Mouse (Mus musculus): ENCODE results near the gene Btbd2. TPM values are rescaled to one million over a fixed set of nuclear protein-coding genes. Genes with fewer than 3 reads are reported as not detected.

The Btbd2 gene
- total and polyA plus RNA-seq, 2 experiments from 2014 or later = 36.7 to 92.2 TPM

- WGBS = 24% methylated on average over 7 of the region's 7 CpGs
- peak overlapping the region; percentile 83 for H3K27ac ChIP-seq (ENCODE audit: low read depth)
- H3K9ac ChIP-seq (replicated peaks; ENCODE audit: low read depth, low read length) = peak overlapping the region; percentile 51
- H3K4me3 ChIP-seq (ENCODE audit: low read depth, low read length) = peak overlapping the region; percentile 81
- peaks cover 22% of the 10 kb centered on the region for H3K36me3 ChIP-seq (replicated peaks; ENCODE audit: control insufficient read depth, insufficient read depth, low read length)
- ATAC-seq (ENCODE audit: insufficient read depth, low read depth) = no peak
- no peak for DNase-seq (ENCODE audit: low spot score)
- H3K27me3 ChIP-seq (ENCODE audit: control insufficient read depth, insufficient read depth, low read length) = no peaks in the 10 kb centered on the region
- TF ChIP-seq EP300 (IDR thresholded peaks at IDR 0.05; ENCODE audit: low read depth) (no peak), CTCF (IDR thresholded peaks at IDR 0.05; ENCODE audit: low read depth) (no peak)
- peak overlapping the region; percentile 81 for H3K4me2 ChIP-seq (ENCODE audit: low read depth, low read length)
- H3K4me1 ChIP-seq (ENCODE audit: control insufficient read depth, insufficient read depth) = peaks cover 10% of the 10 kb centered on the region
- H3K9me3 ChIP-seq (replicated peaks; ENCODE audit: control insufficient read depth, low read length) = no peaks in the 10 kb centered on the region
These were observed 53.5 kb downstream of the Btbd2 start for GRCm38 (mm10) chr10:80603364-80603763.

DNA sequence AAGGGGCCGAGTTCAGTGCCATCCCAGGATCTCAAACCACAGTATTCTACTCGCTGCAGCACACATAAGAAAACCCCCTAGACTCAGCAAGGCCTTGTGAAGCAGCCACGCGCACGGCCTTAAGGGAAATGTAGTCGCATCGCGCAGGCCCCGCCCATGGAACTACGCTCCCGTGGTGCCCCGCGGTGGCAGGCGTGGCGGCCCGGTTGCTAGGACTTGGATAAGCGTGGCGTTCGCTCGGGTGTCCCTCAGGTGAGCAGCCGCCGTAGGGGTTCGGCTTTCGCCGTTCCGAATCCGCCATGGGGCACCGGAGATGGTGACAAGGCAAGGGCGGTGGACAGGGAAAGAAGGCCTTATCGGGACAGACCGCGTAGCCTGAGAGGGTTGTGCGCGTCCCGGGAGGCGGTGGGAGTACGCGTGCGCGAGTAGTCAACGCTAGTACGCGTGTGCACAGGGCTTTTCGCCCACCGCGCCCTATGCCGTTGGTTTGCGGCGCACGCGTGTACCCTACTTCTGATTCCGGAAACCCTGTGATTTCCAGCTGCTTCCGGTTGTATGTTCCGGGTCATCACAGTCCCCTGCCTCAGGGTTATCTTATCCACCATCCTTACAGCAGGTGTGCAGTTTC, 54.1 kb downstream of the Btbd2 start, which contains the start of the genes Scamp4 and Adat3:
Gene Scamp4 (plus strand): TSS at position 175 of the 628 bp plus-strand sequence.
Gene Adat3 (plus strand): TSS at position 183 of the 628 bp plus-strand sequence.
- Histone ChIP-seq H3K4me3 (ENCODE audit: low read depth, low read length) (peak within 1 kb of the TSS; percentile 81), H3K9me3 (replicated peaks; ENCODE audit: control insufficient read depth, low read length) (no peaks in the 10 kb centered on the region), H3K4me2 (ENCODE audit: low read depth, low read length) (peak within 1 kb of the TSS; percentile 81), H3K9ac (replicated peaks; ENCODE audit: low read depth, low read length) (peak within 1 kb of the TSS; percentile 51), H3K36me3 (replicated peaks; ENCODE audit: control insufficient read depth, insufficient read depth, low read length) (peaks cover 16% of the 10 kb centered on the region), H3K27me3 (ENCODE audit: control insufficient read depth, insufficient read depth, low read length) (no peaks in the 10 kb centered on the region), H3K27ac (ENCODE audit: low read depth) (peak within 1 kb of the TSS; percentile 83), H3K4me1 (ENCODE audit: control insufficient read depth, insufficient read depth) (peaks cover 10% of the 10 kb centered on the region)
- DNase-seq (ENCODE audit: low spot score) (peak; percentile 93), ATAC-seq (ENCODE audit: insufficient read depth, low read depth) (peak; percentile 96)
- TF ChIP-seq EP300 (IDR thresholded peaks at IDR 0.05; ENCODE audit: low read depth) (peak; percentile 77), CTCF (IDR thresholded peaks at IDR 0.05; ENCODE audit: low read depth) (no peak)
- WGBS = under 1% methylated on average over 54 of the region's 54 CpGs

GRCm38 (mm10) chr10:80596318-80596717, 60.6 kb downstream of the Btbd2 start:
- ATAC-seq (ENCODE audit: insufficient read depth, low read depth) (no peak), DNase-seq (ENCODE audit: low spot score) (no peak)
- Histone ChIP-seq H3K36me3 (replicated peaks; ENCODE audit: control insufficient read depth, insufficient read depth, low read length) (no peaks in the 10 kb centered on the region), H3K4me3 (ENCODE audit: low read depth, low read length) (no peak overlapping the region), H3K27ac (ENCODE audit: low read depth) (no peak overlapping the region), H3K27me3 (ENCODE audit: control insufficient read depth, insufficient read depth, low read length) (no peaks in the 10 kb centered on the region), H3K9ac (replicated peaks; ENCODE audit: low read depth, low read length) (no peak overlapping the region), H3K4me1 (ENCODE audit: control insufficient read depth, insufficient read depth) (no peaks in the 10 kb centered on the region), H3K4me2 (ENCODE audit: low read depth, low read length) (no peak overlapping the region), H3K9me3 (replicated peaks; ENCODE audit: control insufficient read depth, low read length) (no peaks in the 10 kb centered on the region)
- 40% methylated on average over 4 of the region's 4 CpGs for WGBS
- TF ChIP-seq EP300 (IDR thresholded peaks at IDR 0.05; ENCODE audit: low read depth) (no peak), CTCF (IDR thresholded peaks at IDR 0.05; ENCODE audit: low read depth) (no peak)

Small RNA genes lying within 50 kb of the gene (microRNA-seq; reads per million reads assigned to microRNA genes)
- gene Mir6912 = not detected

Other genes starting within 250 kb of the Btbd2 start
- 77.8 and 91.4 TPM in 2 replicates for gene Tcf3, start 223.4 kb downstream of the Btbd2 start, total RNA-seq (2014; rRNA removed; ENCODE audit: low replicate concordance)
- 20.1 and 20.6 TPM in 2 replicates for gene Tcf3, start 223.4 kb downstream of the Btbd2 start, polyA plus RNA-seq (2015; fragmentation: Nextera tagmentation; extraction: Ambion mirVana)
- not detected in 2 replicates for gene Onecut3, start 162.2 kb downstream of the Btbd2 start, total RNA-seq (2014; rRNA removed; ENCODE audit: low replicate concordance)
- not detected in 2 replicates for gene Onecut3, start 162.2 kb downstream of the Btbd2 start, polyA plus RNA-seq (2015; fragmentation: Nextera tagmentation; extraction: Ambion mirVana)
- not detected in 2 replicates for gene Atp8b3, start 117.9 kb downstream of the Btbd2 start, total RNA-seq (2014; rRNA removed; ENCODE audit: low replicate concordance)
- gene Atp8b3, start 117.9 kb downstream of the Btbd2 start, polyA plus RNA-seq (2015; fragmentation: Nextera tagmentation; extraction: Ambion mirVana) = not detected in 2 replicates
- 13.1 and 17.6 TPM in 2 replicates for gene Rexo1, start 95.5 kb downstream of the Btbd2 start, total RNA-seq (2014; rRNA removed; ENCODE audit: low replicate concordance)
- 7.6 TPM in 2 replicates for gene Rexo1, start 95.5 kb downstream of the Btbd2 start, polyA plus RNA-seq (2015; fragmentation: Nextera tagmentation; extraction: Ambion mirVana)
- 9.3 TPM in 2 replicates for gene Klf16, start 79.8 kb downstream of the Btbd2 start, total RNA-seq (2014; rRNA removed; ENCODE audit: low replicate concordance)
- 3.1 and 3.5 TPM in 2 replicates for gene Klf16, start 79.8 kb downstream of the Btbd2 start, polyA plus RNA-seq (2015; fragmentation: Nextera tagmentation; extraction: Ambion mirVana)
- gene Abhd17a, start 66.7 kb downstream of the Btbd2 start, total RNA-seq (2014; rRNA removed; ENCODE audit: low replicate concordance) = 194 and 462 TPM in 2 replicates
- gene Abhd17a, start 66.7 kb downstream of the Btbd2 start, polyA plus RNA-seq (2015; fragmentation: Nextera tagmentation; extraction: Ambion mirVana) = 88.2 and 88.6 TPM in 2 replicates
- 25.8 and 44.5 TPM in 2 replicates for gene Scamp4, start 54.2 kb downstream of the Btbd2 start, total RNA-seq (2014; rRNA removed; ENCODE audit: low replicate concordance)
- 39.2 and 39.8 TPM in 2 replicates for gene Scamp4, start 54.2 kb downstream of the Btbd2 start, polyA plus RNA-seq (2015; fragmentation: Nextera tagmentation; extraction: Ambion mirVana)
- gene Adat3, start 54.2 kb downstream of the Btbd2 start, total RNA-seq (2014; rRNA removed; ENCODE audit: low replicate concordance) = 1.6 and 4.5 TPM in 2 replicates
- gene Adat3, start 54.2 kb downstream of the Btbd2 start, polyA plus RNA-seq (2015; fragmentation: Nextera tagmentation; extraction: Ambion mirVana) = 1.8 and 2.7 TPM in 2 replicates
- 0.23 and 1.3 TPM in 2 replicates for gene Gm49322, start 51.0 kb downstream of the Btbd2 start, total RNA-seq (2014; rRNA removed; ENCODE audit: low replicate concordance)
- gene Gm49322, start 51.0 kb downstream of the Btbd2 start, polyA plus RNA-seq (2015; fragmentation: Nextera tagmentation; extraction: Ambion mirVana) = 0.33 and 0.38 TPM in 2 replicates
- gene Csnk1g2, start 34.2 kb downstream of the Btbd2 start, total RNA-seq (2014; rRNA removed; ENCODE audit: low replicate concordance) = 141 and 149 TPM in 2 replicates
- gene Csnk1g2, start 34.2 kb downstream of the Btbd2 start, polyA plus RNA-seq (2015; fragmentation: Nextera tagmentation; extraction: Ambion mirVana) = 69.1 and 75.6 TPM in 2 replicates
- gene Mknk2, start 21.0 kb upstream of the Btbd2 start, total RNA-seq (2014; rRNA removed; ENCODE audit: low replicate concordance) = 150 and 174 TPM in 2 replicates
- 76.9 and 78.3 TPM in 2 replicates for gene Mknk2, start 21.0 kb upstream of the Btbd2 start, polyA plus RNA-seq (2015; fragmentation: Nextera tagmentation; extraction: Ambion mirVana)
- 15.0 and 15.6 TPM in 2 replicates for gene Mob3a, start 44.9 kb upstream of the Btbd2 start, total RNA-seq (2014; rRNA removed; ENCODE audit: low replicate concordance)
- gene Mob3a, start 44.9 kb upstream of the Btbd2 start, polyA plus RNA-seq (2015; fragmentation: Nextera tagmentation; extraction: Ambion mirVana) = 10.8 and 11.5 TPM in 2 replicates
- 6.6 and 6.9 TPM in 2 replicates for gene Izumo4, start 45.1 kb upstream of the Btbd2 start, total RNA-seq (2014; rRNA removed; ENCODE audit: low replicate concordance)
- gene Izumo4, start 45.1 kb upstream of the Btbd2 start, polyA plus RNA-seq (2015; fragmentation: Nextera tagmentation; extraction: Ambion mirVana) = 3.6 and 7.3 TPM in 2 replicates
- gene Ap3d1, start 85.2 kb upstream of the Btbd2 start, total RNA-seq (2014; rRNA removed; ENCODE audit: low replicate concordance) = 72.7 and 77.9 TPM in 2 replicates
- 31.6 and 34.3 TPM in 2 replicates for gene Ap3d1, start 85.2 kb upstream of the Btbd2 start, polyA plus RNA-seq (2015; fragmentation: Nextera tagmentation; extraction: Ambion mirVana)
- gene Dot1l, start 98.1 kb upstream of the Btbd2 start, total RNA-seq (2014; rRNA removed; ENCODE audit: low replicate concordance) = 19.4 and 32.8 TPM in 2 replicates
- gene Dot1l, start 98.1 kb upstream of the Btbd2 start, polyA plus RNA-seq (2015; fragmentation: Nextera tagmentation; extraction: Ambion mirVana) = 13.1 and 14.0 TPM in 2 replicates
- 8.8 and 12.7 TPM in 2 replicates for gene Sf3a2, start 141.1 kb upstream of the Btbd2 start, total RNA-seq (2014; rRNA removed; ENCODE audit: low replicate concordance)
- 25.2 and 26.0 TPM in 2 replicates for gene Sf3a2, start 141.1 kb upstream of the Btbd2 start, polyA plus RNA-seq (2015; fragmentation: Nextera tagmentation; extraction: Ambion mirVana)
- gene Plekhj1, start 141.6 kb upstream of the Btbd2 start, total RNA-seq (2014; rRNA removed; ENCODE audit: low replicate concordance) = 29.3 and 50.6 TPM in 2 replicates
- gene Plekhj1, start 141.6 kb upstream of the Btbd2 start, polyA plus RNA-seq (2015; fragmentation: Nextera tagmentation; extraction: Ambion mirVana) = 41.8 and 44.4 TPM in 2 replicates
- 4.0 TPM in 1 of 2 replicates, not detected in the other for gene Amh, start 148.2 kb upstream of the Btbd2 start, total RNA-seq (2014; rRNA removed; ENCODE audit: low replicate concordance)
- gene Amh, start 148.2 kb upstream of the Btbd2 start, polyA plus RNA-seq (2015; fragmentation: Nextera tagmentation; extraction: Ambion mirVana) = 0.18 and 0.22 TPM in 2 replicates
- 2.2 TPM in 1 of 2 replicates, not detected in the other for gene Jsrp1, start 156.4 kb upstream of the Btbd2 start, total RNA-seq (2014; rRNA removed; ENCODE audit: low replicate concordance)
- 2.3 and 2.7 TPM in 2 replicates for gene Jsrp1, start 156.4 kb upstream of the Btbd2 start, polyA plus RNA-seq (2015; fragmentation: Nextera tagmentation; extraction: Ambion mirVana)
- gene Oaz1, start 169.6 kb upstream of the Btbd2 start, total RNA-seq (2014; rRNA removed; ENCODE audit: low replicate concordance) = 2,373 and 2,460 TPM in 2 replicates
- 1,975 and 1,990 TPM in 2 replicates for gene Oaz1, start 169.6 kb upstream of the Btbd2 start, polyA plus RNA-seq (2015; fragmentation: Nextera tagmentation; extraction: Ambion mirVana)
- 0.92 and 4.2 TPM in 2 replicates for gene Lingo3, start 187.0 kb upstream of the Btbd2 start, total RNA-seq (2014; rRNA removed; ENCODE audit: low replicate concordance)
- 1.1 and 1.5 TPM in 2 replicates for gene Lingo3, start 187.0 kb upstream of the Btbd2 start, polyA plus RNA-seq (2015; fragmentation: Nextera tagmentation; extraction: Ambion mirVana)
- 71.8 and 118 TPM in 2 replicates for gene Lsm7, start 198.1 kb upstream of the Btbd2 start, total RNA-seq (2014; rRNA removed; ENCODE audit: low replicate concordance)
- gene Lsm7, start 198.1 kb upstream of the Btbd2 start, polyA plus RNA-seq (2015; fragmentation: Nextera tagmentation; extraction: Ambion mirVana) = 160 and 162 TPM in 2 replicates
- gene Sppl2b, start 198.2 kb upstream of the Btbd2 start, total RNA-seq (2014; rRNA removed; ENCODE audit: low replicate concordance) = 35.7 and 44.4 TPM in 2 replicates
- gene Sppl2b, start 198.2 kb upstream of the Btbd2 start, polyA plus RNA-seq (2015; fragmentation: Nextera tagmentation; extraction: Ambion mirVana) = 23.3 and 24.2 TPM in 2 replicates
- gene Tmprss9, start 214.8 kb upstream of the Btbd2 start, total RNA-seq (2014; rRNA removed; ENCODE audit: low replicate concordance) = not detected in 2 replicates
- gene Tmprss9, start 214.8 kb upstream of the Btbd2 start, polyA plus RNA-seq (2015; fragmentation: Nextera tagmentation; extraction: Ambion mirVana) = 0.03 TPM in 1 of 2 replicates, not detected in the other
- 163 and 256 TPM in 2 replicates for gene Timm13, start 243.9 kb upstream of the Btbd2 start, total RNA-seq (2014; rRNA removed; ENCODE audit: low replicate concordance)
- gene Timm13, start 243.9 kb upstream of the Btbd2 start, polyA plus RNA-seq (2015; fragmentation: Nextera tagmentation; extraction: Ambion mirVana) = 355 and 386 TPM in 2 replicates

Data from heart, postnatal 0 days (tissue).